Mouse (Mus musculus): ENCODE results near the gene Slc39a5.

Slc39a5 gene

GRCm38 (mm10) chr10:128401056-128401455, at the start of gene Slc39a5:
TSS of gene Slc39a5 (minus strand) at chr10:128401229.
- in situ Hi-C loops (cut with MboI, MseI) = no loop called here

GRCm38 (mm10) chr10:128445407-128445806, 44.4 kb upstream of the Slc39a5 start:
- in situ Hi-C loops (cut with MboI, MseI) = no loop called here

- in situ Hi-C loops (cut with MboI, MseI) = loop anchor here in 1 of 2 experiments (5.0 kb wide), 1 partner anchor 72 kb away; no protein-coding TSS in a partner anchor
These were observed 43.3 kb upstream of the Slc39a5 start for GRCm38 (mm10) chr10:128444354-128444753.

GRCm38 (mm10) chr10:128442718-128443117, 41.7 kb upstream of the Slc39a5 start:
- in situ Hi-C loops (cut with MboI, MseI) = loop anchor here in 1 of 2 experiments (5.0 kb wide), 1 partner anchor 70 kb away; no protein-coding TSS in a partner anchor

GRCm38 (mm10) chr10:128441324-128442119, 40.5 kb upstream of the Slc39a5 start:
- in situ Hi-C loops (cut with MboI, MseI) = loop anchor here in 1 of 2 experiments (5.0 kb wide), 1 partner anchor 69 kb away; no protein-coding TSS in a partner anchor

- in situ Hi-C loops (cut with MboI, MseI) = loop anchor here in 1 of 2 experiments (5.0 kb wide), 1 partner anchor 68 kb away; no protein-coding TSS in a partner anchor
These were observed 39.4 kb upstream of the Slc39a5 start for GRCm38 (mm10) chr10:128440407-128440806.

GRCm38 (mm10) chr10:128438675-128439279, 37.7 kb upstream of the Slc39a5 start:
- in situ Hi-C loops (cut with MboI, MseI) = no loop called here

- in situ Hi-C loops (cut with MboI, MseI) = no loop called here
These were observed 35.3 kb upstream of the Slc39a5 start for GRCm38 (mm10) chr10:128436376-128436775.

GRCm38 (mm10) chr10:128435873-128436272, 34.8 kb upstream of the Slc39a5 start:
- in situ Hi-C loops (cut with MboI, MseI) = no loop called here

GRCm38 (mm10) chr10:128435186-128435823, 34.3 kb upstream of the Slc39a5 start:
- in situ Hi-C loops (cut with MboI, MseI) = no loop called here

GRCm38 (mm10) chr10:128434681-128435080, 33.7 kb upstream of the Slc39a5 start:
- in situ Hi-C loops (cut with MboI, MseI) = no loop called here

- in situ Hi-C loops (cut with MboI, MseI) = no loop called here
These were observed 32.4 kb upstream of the Slc39a5 start for GRCm38 (mm10) chr10:128433417-128433816.

GRCm38 (mm10) chr10:128429454-128429853, 28.4 kb upstream of the Slc39a5 start:
- in situ Hi-C loops (cut with MboI, MseI) = no loop called here

GRCm38 (mm10) chr10:128429052-128429451, 28.0 kb upstream of the Slc39a5 start:
- in situ Hi-C loops (cut with MboI, MseI) = no loop called here

GRCm38 (mm10) chr10:128425260-128425659, 24.2 kb upstream of the Slc39a5 start:
- in situ Hi-C loops (cut with MboI, MseI) = no loop called here

- in situ Hi-C loops (cut with MboI, MseI) = no loop called here
These were observed 23.6 kb upstream of the Slc39a5 start for GRCm38 (mm10) chr10:128424604-128425003.

GRCm38 (mm10) chr10:128422426-128422825, 21.4 kb upstream of the Slc39a5 start:
- in situ Hi-C loops (cut with MboI, MseI) = no loop called here

- in situ Hi-C loops (cut with MboI, MseI) = no loop called here
These were observed 13.8 kb upstream of the Slc39a5 start for GRCm38 (mm10) chr10:128414848-128415247.

- in situ Hi-C loops (cut with MboI, MseI) = no loop called here
These were observed 12.0 kb upstream of the Slc39a5 start for GRCm38 (mm10) chr10:128413076-128413475.

GRCm38 (mm10) chr10:128412558-128412957, 11.5 kb upstream of the Slc39a5 start:
- in situ Hi-C loops (cut with MboI, MseI) = no loop called here

- in situ Hi-C loops (cut with MboI, MseI) = no loop called here
These were observed 11.0 kb upstream of the Slc39a5 start for GRCm38 (mm10) chr10:128412055-128412381.

Data from T-helper 17 cell (primary cell).